Mouse (Mus musculus): ENCODE results near the gene Etnppl.

DNA sequence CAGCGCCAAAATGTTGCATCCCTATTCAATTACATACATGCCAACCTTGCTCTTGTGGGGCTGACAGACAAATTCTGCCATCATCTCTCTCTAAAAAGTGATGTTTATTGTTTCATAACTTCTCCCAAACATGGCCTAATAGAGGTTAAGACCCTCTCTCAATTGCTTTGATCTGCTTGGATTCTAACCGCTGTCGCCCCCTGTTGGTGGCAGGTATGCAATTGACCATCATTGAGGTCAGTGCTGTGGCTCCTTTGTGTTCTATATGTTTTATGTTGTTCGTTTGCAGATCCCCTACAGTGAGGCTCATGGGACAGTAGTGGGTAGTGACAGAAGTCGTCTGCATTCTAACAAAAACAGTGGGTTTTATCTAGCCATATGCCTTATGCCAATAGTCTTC lies 44.0 kb upstream of the Etnppl start:
- TF ChIP-seq CTCF (IDR thresholded peaks at IDR 0.05; ENCODE audit: low read depth, low read length) (no peak; the same call in 1 of the 2 replicates), POLR2A (IDR thresholded peaks at IDR 0.05; ENCODE audit: extremely low read depth, insufficient read depth, low read length) (no peak)

Measured in liver, adult 2 months (tissue).